15 mouse cellular contexts compared by ENCODE assay signal in the genomic region with DNA sequence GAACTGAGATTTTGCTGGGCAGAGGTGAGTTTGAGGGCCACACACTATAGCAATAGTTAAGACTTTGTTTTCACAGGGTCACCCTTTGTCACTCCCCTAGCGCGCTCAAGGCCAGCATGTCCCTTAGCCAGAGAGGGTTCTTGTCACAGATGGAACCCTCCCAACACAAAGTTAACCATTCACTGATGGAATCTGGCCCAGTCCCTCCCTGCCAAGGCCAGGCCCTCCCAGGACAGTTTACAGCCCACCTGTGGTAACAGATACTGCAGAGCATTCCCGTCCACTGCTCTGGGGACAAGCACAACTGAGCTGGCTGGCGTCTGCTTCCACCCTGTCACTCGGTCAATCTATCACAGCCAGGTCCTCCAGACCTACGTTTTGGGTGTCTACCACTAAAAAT.
DNase-seq lines count a peak whose midpoint lies in the region; ATAC-seq lines count a peak whose summit lies in the region.
"Had no signal": no experiment of that assay in that cellular context is flagged by ENCODE, and none has a peak within 500 bp of the region (broad histone marks: within the 10 kb centered on the region; RNA-seq: fewer than 3 reads in every experiment).

No protein-coding gene starts in this region.

- H3K9me3 ChIP-seq in intestine, embryonic 15.5 days = no peaks in the 10 kb centered on the region
- H3K9me3 ChIP-seq in liver, embryonic 15.5 days (replicated peaks) = no peaks in the 10 kb centered on the region
- no peaks in the 10 kb centered on the region for H3K9me3 ChIP-seq in forebrain, embryonic 15.5 days
- H3K9me3 ChIP-seq: forebrain, embryonic 12.5 days; heart, embryonic 13.5 days; hindbrain, embryonic 12.5 days; limb, embryonic 10.5 days had no signal

- DNase-seq in adrenal gland, adult 2 months = peak; percentile 68
- peak; percentile 61 for DNase-seq in kidney, postnatal 10 days
- no peak for DNase-seq in right cerebral cortex, postnatal 10 days (ENCODE audit: low spot score in 2 of 2)
- DNase-seq in B cell, adult 2 months = no peak
- DNase-seq in gastrocnemius, postnatal 36 days = no peak
- DNase-seq: cerebellum, postnatal 25 days had no signal

- no peak overlapping the region for H3K4me2 ChIP-seq in intestine, embryonic 15.5 days (replicated peaks)
- H3K4me2 ChIP-seq in liver, embryonic 15.5 days = 0 out of 2 replicates have a peak overlapping the region, but pooled peaks have one; percentile 8
- no peak overlapping the region for H3K4me2 ChIP-seq in forebrain, embryonic 15.5 days (replicated peaks)
- H3K4me2 ChIP-seq: forebrain, embryonic 12.5 days; heart, embryonic 13.5 days; hindbrain, embryonic 12.5 days had no signal

- no peaks in the 10 kb centered on the region for H3K36me3 ChIP-seq in intestine, embryonic 15.5 days
- no peaks in the 10 kb centered on the region for H3K36me3 ChIP-seq in liver, embryonic 15.5 days (replicated peaks)
- H3K36me3 ChIP-seq in forebrain, embryonic 15.5 days = no peaks in the 10 kb centered on the region
- H3K36me3 ChIP-seq: forebrain, embryonic 12.5 days; hindbrain, embryonic 12.5 days had no signal

- H3K27me3 ChIP-seq in intestine, embryonic 15.5 days (replicated peaks) = no peaks in the 10 kb centered on the region
- H3K27me3 ChIP-seq in liver, embryonic 15.5 days = no peaks in the 10 kb centered on the region
- no peaks in the 10 kb centered on the region for H3K27me3 ChIP-seq in forebrain, embryonic 15.5 days
- H3K27me3 ChIP-seq: forebrain, embryonic 12.5 days; heart, embryonic 13.5 days; hindbrain, embryonic 12.5 days had no signal

- intact Hi-C loops in gastrocnemius, postnatal 36 days (cut with DNase I) = no loop called here

- H3K4me1 ChIP-seq in intestine, embryonic 15.5 days (replicated peaks) = peaks cover 14% of the 10 kb centered on the region
- H3K4me1 ChIP-seq in liver, embryonic 15.5 days (replicated peaks) = peaks cover 82% of the 10 kb centered on the region
- no peaks in the 10 kb centered on the region for H3K4me1 ChIP-seq in forebrain, embryonic 15.5 days

- H3K4me3 ChIP-seq in intestine, embryonic 15.5 days (replicated peaks) = no peak overlapping the region
- H3K4me3 ChIP-seq in liver, embryonic 15.5 days (replicated peaks) = no peak overlapping the region
- H3K4me3 ChIP-seq in forebrain, embryonic 15.5 days = no peak overlapping the region
- H3K4me3 ChIP-seq: forebrain, embryonic 12.5 days; heart, embryonic 13.5 days; hindbrain, embryonic 12.5 days; limb, embryonic 10.5 days had no signal

- H3K9ac ChIP-seq in intestine, embryonic 15.5 days = no peak overlapping the region
- H3K9ac ChIP-seq in liver, embryonic 15.5 days = no peak overlapping the region
- H3K9ac ChIP-seq in forebrain, embryonic 15.5 days (replicated peaks) = no peak overlapping the region
- H3K9ac ChIP-seq: forebrain, embryonic 12.5 days; heart, embryonic 13.5 days; hindbrain, embryonic 12.5 days had no signal

- peak; percentile 80 for ATAC-seq in intestine, embryonic 15.5 days
- peak; percentile 78 for ATAC-seq in liver, embryonic 15.5 days (ENCODE audit: insufficient read depth)
- no peak for ATAC-seq in forebrain, embryonic 15.5 days (replicated peaks)
- ATAC-seq: CD4-positive, CD25-positive, alpha-beta regulatory T cell, adult 4 months; lung, postnatal 0 days had no signal

- 58% methylated on average over 6 of the region's 6 CpGs for WGBS in intestine, embryonic 15.5 days
- 59% methylated on average over 6 of the region's 6 CpGs for WGBS in liver, embryonic 15.5 days (ENCODE audit: insufficient replicate concordance)
- WGBS in forebrain, embryonic 15.5 days = 89% methylated on average over 6 of the region's 6 CpGs

- no peak overlapping the region for H3K27ac ChIP-seq in intestine, embryonic 15.5 days
- peak overlapping the region; percentile 56 for H3K27ac ChIP-seq in liver, embryonic 15.5 days (replicated peaks)
- H3K27ac ChIP-seq in forebrain, embryonic 15.5 days (replicated peaks) = no peak overlapping the region
- H3K27ac ChIP-seq: forebrain, embryonic 12.5 days; heart, embryonic 13.5 days; hindbrain, embryonic 12.5 days; limb, embryonic 10.5 days had no signal

Comparison
In these comparisons a context has a peak if more than half of its experiments do, and no peak if none do; other contexts are left out.
1. DNase-seq: peak in adrenal gland, adult 2 months (single experiment) and kidney, postnatal 10 days (single experiment); none in right cerebral cortex, postnatal 10 days (0 of 2), B cell, adult 2 months (0 of 2) and gastrocnemius, postnatal 36 days (0 of 2).